Mouse (Mus musculus): ENCODE data around the gene Opcml. TPM values are rescaled to one million over a fixed set of nuclear protein-coding genes. Genes with fewer than 3 reads are reported as not detected.

The Opcml gene
- total RNA-seq, 2 experiments from 2014 or later = 263 to 264 TPM

DNA sequence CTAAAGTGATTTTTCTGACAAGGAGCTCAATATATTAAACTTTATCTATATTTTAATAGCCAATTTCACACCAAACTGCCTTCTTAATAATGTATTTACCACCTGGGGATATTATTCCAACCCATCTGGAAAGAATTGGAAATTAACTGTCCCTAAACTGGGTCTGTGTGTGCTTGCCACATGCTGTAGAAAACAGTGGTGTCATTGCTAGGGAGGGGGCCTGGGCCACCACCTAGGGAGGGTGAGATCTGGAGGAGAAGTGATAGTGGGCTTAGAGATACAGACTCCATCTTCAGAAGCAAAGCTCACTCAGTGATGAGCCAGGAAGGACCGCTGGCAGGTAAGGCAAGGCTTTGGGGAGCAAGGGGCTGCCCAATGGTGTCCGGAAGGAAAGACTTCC lies 537.9 kb downstream of the Opcml start:
- DNase-seq = no peak

DNA sequence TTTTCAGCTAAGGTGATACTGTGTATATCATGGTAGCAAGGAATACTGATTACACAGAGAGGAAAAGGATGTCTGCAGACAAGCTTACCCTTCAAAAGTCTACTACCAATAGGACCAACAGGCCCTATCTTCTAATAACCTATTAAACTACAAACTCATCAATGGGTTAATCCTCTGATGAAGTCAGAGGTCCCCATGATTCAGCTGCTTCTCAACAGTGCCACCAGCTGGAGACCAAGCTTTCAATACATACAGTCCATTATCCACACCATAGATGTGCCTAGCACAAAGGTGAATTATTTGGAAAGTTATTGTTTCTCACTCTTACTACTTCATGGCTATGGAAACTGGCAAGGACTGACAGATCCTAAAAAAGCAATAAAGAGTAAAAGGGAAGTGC lies 538.9 kb downstream of the Opcml start:
- DNase-seq = no peak

DNA sequence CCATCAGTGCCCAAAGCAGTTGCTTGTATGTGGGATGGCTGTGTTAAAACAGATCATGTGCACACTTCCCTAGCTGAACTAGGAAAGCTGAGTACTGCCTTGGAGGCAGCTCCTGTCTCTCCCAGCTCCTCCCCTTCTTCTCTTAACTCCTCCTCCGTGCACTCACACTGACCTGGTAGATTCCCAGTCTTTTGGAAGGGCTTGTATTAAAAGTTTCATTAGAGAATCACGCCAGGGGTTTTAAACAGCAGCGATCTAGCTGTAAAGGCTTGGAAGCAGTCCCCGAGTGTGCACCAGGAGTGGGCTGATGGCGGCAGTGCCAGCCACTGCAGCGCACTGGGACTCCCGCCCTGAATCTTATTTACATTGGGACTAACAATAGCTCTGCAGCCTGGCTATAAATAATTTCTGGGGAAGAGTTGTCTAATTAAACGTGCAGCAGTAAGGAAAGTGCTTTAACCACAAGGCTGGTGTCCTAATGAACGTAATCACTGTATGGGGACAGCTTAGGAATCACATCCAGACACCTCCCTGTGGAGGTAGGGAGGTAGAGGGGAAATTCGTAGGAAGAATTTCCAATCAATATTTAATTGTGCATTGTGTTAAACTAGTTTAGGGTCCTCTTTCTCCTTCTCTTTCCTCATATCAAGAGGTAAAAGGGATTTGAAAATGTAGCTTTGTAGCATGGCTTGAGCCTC lies 546.1 kb downstream of the Opcml start:
- DNase-seq = peak; percentile 26 to 34

DNA sequence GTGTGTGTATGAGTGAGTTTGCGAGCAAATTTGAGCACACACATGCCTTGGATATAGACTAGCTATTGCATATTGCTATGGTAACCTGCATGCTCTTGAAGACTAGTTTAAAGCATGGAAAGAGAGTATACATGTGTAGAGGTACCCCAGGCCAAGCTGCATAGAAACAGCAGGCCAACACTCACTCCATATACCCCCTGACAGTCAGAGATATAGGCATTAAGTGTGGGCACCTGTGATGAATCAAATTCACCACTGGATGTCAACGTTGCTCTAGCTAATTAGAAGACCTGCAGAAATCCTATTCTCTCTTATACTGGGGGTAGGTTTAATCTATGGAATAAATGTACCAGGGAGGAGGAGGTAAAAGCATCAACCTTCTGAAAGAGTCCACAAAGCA lies 547.3 kb downstream of the Opcml start:
- no peak for DNase-seq

DNA sequence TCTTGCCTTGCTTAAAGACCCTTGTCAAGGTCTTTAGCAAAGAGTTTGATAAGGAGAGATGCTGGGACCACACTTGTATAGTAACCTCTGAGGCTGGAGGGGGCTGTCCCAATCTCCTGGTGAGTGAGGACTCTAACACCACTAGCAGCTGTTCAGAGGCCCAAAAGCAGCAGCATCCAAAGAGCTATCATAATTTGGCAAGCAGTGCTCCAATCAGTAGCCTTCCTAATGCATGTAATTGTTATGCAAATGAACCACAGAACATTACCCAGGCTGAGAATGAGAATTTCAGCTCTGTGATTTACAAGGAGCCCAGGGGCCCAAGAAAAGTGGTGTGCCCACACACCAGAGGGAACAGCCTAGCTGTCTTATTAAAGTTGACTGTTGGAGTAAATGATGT lies 564.4 kb downstream of the Opcml start:
- no peak for DNase-seq

DNA sequence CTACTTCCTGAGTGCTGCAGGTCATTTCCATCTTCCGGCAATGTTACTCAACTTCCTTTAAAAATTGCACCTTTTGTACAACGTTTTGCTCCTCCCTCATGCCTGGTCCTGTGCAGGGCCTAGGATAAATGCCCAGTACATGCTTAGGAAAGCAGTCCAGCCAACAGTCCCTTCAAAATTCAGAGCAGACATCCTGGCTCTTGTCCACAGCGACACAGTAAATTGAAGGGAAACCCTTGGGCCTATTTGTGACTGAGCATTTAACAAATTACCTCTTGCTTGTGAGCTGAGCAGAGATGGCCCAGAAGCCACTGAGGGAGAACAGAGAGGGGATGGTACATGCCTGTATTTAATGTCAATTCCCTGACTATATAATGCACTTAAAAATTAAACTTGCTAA lies 567.4 kb downstream of the Opcml start:
- DNase-seq = no peak

DNA sequence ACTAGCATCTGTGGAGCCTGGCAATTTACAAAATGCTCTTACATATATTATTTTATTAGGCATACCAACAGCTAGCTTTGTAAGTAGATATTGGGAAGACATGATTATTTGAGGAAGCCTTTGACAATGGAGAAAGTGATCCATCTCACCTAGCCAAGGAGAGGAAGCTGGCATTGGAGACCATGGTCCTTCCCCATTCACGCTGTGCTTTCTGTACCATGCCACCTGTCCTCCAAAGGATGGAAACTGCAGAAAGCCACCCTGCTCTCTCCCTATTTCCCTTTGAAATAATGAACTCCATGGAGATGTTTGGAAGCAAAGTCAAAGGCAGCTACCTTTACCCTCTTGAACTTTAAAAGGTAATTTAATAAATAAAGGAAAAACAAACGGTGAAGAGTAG lies 570.1 kb downstream of the Opcml start:
- no peak for DNase-seq

DNA sequence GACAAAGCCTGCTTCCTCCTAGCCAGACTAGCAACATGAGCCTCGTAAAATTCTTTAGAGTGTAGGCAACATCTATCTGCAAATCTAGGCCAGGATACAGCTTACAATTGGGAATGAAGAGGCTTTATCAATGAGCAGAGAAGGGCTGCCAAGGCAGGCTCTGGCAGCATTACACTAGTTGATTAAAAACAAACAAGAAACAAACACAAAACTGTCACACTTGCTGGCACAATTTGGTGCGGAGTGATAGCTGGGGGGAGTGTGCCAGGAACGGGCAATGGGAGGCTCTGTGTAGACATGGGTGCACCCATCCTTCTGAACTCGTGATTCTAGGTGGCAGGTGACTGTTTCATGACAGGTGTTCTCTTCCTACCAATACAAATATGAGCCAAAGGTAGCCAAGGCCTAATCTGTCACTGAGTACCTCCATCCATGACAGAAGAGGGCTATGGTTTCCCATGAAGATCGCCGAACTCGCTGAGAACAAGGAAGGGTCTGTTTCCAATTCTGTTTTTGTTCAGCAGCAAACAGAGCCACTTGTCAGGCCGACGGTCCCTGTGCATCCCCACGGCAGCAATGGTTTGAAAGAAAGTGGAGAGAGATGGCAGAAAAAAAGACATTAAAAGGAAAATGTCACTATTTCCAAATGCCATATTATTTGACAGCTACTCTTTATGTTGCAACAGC lies 574.0 kb downstream of the Opcml start:
- DNase-seq = peak; percentile 34 to 40

DNA sequence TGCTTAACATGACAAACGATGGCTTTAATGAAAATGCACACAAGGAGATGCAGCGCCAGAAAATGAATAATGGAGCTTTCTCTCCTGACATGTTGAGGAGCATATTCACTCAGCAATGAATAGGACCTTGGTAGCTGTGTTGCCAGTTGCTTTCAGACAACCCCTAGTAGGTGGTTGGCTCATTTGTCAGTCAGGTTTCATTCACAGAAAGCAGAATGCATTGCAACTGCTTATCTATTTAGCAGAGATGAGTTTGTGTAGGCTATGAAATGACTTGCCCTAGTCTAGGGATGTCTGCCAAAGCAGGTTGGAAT lies 574.5 kb downstream of the Opcml start:
- no peak for DNase-seq

DNA sequence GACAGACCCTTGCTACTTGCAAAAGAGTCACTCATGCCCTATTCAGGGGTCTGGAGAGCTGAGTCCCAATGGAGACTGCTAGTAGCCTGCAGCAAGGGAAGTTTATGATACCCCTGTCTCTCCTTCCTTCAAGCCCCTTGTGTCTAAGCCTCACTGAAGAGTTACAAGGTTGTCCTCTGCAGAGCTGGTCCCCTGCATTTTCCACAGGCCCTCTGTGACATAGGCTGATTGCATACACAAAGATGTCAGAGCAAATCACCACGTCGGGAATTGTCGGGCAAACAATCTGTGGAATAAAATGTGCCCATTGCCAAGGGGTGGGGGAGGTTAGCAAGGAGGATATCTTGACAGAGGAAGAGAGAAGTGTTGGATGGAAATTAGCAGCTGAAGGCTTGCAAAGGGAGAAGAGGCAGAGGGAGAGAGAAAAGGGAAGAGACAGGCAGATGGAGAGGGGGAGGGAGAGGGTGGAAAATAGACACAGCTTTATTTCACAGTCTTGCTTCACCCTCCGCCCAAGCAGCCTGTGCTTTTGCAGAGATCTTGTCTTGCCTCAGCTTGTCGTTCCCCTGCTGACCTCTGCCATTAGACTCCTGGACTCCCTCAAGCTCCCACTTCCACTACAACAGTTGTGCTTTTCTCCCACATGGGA lies 596.1 kb downstream of the Opcml start:
- peak; percentile 47 to 67 for DNase-seq

DNA sequence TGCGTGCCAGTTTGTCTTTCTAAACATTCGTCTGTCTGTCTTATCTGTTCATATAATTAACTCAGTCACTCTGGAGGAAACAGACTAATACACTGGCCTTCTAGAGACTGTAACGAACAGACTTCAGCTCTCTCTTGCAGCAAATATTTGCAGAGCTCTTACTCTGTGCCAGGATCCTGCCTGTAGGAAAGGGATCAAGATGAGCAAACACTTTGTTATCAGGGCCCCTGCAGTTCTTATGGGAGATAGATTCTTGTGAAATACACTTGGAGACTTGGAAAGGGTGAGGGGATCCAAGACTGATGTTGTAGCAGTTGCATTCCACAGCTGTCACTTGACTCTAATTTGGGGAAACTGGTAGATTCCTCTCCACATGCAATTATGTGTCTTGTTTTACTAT lies 604.6 kb downstream of the Opcml start:
- no peak for DNase-seq

DNA sequence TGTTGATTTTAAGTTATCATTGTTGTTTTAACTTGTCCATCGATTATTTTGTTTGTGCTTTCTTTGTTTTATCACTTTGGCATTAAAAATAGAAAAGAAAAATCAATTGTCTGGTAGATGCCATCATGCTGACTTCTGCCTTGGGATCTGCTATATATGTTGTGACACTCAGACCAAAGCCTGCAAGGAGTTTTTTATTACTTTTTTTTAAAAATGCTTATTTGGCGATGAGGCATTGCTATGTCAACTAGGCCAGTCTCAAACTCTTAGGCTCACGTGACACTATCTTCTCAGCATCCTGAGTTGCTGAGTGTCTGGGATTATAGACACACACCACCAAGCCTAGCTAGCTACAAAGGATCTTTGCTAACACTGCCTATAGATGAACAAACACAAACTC lies 605.1 kb downstream of the Opcml start:
- no peak for DNase-seq

DNA sequence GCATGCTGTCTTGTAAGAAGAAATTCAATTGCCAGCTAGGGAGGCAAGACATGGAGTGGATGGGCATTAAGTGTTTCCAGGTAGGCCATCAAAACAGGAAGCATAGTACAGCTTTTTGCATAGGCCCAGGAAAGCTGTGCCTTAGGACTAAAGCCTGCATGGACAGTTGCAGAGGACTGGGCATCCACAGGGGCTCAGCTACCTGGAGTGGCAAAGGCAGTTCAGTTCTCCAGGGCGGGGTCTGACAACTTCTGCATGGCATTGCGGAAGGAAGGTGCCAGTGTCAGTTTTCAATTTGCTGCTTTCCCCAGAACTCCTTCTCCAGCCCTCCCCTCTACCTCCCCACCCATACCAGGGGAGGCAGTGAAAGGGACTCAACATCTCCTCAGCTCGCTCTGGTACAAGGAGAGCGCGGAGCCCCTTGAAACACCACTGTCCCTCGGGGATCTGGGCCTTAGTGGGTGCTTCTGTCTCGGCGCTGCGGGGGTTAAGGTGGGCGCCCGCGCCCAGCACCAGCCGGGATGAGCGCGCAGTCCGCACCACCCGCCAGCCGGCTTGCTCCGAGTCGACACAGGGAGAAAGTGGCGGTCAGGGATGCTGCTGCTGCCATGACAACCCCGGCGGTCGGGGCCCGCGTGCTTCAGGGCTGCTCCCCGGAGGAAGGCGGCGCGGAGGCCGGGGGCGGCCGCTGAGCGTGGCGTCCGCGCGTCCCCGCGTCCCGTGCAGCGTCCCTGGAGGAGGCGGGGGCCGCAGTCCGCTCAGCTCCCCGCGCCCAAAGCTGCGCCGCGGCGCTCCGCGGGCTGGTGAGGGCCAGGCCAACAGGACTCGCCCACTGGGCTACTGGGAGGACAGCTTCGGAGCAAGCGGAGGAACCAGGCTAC lies 612.4 kb downstream of the Opcml start:
- peak; percentile 57 to 64 for DNase-seq

DNA sequence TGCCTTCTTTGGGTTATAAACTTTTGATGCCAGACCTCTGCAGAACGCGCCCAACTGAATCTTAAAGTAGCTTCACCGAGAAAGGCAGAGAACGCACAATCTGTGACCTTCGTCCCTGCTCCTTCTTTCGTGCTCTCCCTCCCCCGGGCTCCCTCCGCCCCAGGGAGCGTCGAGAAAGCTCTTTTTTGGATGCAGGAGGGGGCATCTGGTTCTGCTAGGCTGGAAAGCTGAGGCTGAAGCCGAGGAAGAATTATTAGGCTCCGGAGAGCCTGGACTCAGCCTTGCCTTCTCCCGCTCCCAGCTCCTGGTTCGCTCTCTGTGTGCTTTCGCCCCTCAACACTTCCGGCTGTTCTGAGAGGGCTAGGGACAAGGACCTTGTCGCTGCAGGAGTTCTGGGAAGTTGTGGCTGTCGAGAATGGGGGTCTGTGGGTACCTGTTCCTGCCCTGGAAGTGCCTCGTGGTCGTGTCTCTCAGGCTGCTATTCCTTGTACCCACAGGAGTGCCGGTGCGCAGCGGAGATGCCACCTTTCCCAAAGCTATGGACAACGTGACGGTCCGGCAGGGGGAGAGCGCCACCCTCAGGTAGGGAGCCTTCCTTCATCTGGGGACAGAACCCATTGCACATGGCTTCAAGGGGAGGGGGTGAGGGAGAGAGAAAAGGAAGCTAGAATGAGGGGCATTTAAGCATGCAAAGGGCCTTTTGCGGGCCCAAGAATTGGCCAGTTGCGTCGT lies 613.4 kb downstream of the Opcml start:
- peak; percentile 68 to 73 for DNase-seq

DNA sequence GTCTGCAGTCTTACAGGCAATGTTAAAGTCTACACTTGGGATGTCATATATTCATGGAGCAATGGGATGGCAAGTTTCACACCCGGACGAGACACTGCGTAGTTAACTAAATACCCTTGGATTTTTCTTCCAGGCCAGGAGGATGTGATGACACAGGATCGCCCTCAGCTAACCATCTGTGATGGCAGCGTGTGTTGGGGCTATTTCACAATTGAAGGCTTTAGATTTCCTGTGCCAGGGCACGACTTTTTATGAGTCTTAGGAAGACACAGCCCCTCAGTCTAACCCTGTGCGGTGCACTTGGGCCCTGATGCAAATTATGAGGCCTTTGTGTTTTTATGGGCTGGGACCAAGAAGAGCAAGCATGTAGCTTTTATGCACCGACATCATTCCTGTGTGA lies 614.0 kb downstream of the Opcml start:
- DNase-seq = no peak

DNA sequence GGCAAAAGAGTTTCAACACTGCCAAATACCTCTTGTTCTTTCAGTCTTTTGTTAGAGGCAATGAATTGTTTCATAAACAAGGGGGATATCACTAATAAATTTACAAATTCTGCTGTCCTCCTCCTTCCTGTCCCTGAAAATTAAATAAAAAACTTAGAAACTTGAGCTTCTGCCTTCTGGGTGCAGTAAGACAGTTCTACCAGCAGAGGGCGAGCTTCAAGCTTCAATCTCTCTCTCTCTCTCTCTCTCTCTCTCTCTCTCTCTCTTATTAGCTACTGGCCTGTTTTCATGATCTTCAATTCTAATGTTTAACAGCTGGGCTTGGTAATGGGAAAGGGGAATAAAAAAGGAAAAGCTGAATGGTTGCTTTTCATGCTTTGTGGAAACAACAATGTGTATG lies 615.2 kb downstream of the Opcml start:
- DNase-seq = no peak

DNA sequence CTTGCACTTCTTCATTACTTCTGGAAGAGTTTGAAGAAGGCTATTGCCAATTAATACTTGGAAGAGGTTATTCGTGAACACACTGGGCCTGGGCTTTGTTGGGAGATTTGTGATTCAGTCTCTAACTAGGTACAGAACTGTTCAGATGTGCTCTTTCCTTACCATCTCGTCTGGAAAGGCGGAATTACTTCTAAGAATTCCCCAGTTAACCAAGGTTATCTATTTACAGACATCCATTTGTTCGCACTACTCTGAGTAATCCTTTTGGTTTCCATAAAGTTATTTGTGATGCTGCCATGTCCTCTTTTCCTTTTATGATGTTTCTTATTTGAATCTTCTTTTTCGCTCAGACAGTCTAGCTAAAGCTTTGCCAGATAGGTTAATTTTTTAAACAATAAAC lies 630.2 kb downstream of the Opcml start:
- DNase-seq = no peak

DNA sequence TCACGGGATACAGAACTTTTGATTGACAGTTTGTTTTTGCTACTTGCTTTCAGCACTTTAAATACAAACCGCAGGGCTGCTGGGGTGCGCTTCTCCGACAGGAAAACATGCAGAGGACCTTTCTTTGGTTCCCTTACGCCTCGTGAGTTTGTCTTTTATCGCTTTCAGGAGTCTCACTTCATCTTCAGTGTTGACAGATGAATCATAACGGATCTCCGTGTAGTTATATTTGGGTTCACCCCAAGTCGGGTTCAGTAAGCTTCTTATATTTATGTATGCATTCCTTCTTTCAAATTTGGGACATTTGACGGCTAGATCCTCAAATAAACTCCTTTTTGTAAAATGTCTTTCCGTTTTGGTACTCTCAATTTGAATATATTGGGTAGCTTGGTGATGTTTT lies 632.8 kb downstream of the Opcml start:
- no peak for DNase-seq

DNA sequence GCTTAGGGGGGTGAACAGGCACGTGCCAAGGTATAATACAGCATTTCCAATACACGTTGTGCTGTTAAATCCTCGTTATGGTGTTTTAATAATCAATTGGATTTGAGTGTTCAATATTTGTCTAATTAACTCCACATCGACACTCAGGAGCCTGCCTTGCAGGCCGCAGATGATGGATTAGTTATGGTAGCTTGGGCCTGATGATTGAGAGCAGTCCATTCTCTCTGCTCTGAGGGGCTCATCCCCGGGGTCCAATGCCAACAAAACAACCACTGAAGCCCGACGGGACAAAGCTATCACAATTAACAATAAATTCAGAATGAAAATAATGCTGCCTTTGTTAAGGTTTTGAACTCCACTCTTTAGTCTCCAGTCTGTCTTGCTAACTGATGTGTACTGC lies 641.6 kb downstream of the Opcml start:
- DNase-seq = no peak

DNA sequence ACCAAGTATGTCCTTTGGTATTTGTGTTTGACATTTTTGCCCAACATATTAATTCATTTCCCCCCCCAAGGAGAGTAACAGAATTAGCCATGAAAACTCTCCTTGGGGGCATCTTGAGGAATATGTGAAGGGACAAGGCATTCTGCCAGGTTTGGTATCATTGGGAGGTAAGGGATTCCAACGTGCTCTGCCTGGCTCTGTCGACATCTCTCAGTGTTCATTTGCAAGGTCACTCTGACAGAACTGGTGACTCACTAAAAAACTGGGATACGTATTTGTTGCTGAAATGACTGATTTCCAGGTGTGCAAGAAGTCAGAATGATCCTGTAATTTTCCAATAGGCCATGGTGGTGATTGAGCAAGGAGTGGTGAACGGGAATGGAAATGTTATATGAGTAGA lies 648.2 kb downstream of the Opcml start:
- no peak for DNase-seq

DNA sequence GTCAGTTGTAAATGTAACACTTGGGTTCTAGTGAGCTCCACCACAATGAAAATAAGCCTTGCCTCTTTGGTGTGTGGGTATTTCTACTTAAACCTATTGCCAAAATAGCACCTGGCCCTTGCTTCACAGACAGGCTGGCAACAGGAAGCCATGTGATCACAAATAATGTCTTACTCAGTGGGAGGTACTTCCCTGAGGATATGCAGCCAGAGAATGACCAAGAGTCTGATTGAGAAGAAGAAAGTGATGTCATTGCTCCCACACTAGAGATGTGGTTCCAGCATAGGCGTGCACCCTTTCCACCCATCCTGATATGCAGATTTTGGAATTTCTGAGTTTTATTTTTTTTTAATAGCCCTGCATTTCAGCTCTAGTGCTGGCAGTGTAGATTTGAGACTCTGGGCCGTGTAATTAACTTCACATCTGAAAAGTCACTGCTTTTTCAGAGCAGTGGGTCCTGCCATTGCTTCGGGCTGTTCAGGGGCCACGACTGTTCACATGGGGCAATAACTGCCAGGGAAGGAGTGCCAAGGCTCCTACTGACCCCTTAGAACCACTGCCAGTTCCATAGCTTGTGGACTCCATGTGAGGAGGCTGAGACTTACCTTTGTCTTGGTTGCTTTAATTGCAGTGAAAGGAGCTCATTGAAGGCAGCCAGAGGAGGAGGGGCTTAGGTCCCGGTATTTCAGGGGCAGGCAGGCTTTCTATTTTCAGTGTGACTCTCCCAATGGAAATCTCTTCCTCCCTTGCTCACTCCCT lies 649.0 kb downstream of the Opcml start:
- DNase-seq = no peak
